Mouse (Mus musculus): Measurements from ENCODE around the gene Kcnh6.
"Not testable (repeated sequence)": the region's sequence is repeated elsewhere in the genome, so short reads cannot be mapped to it uniquely, and the experiment has no call there.

The Kcnh6 gene

GRCm38 (mm10) chr11:106013556-106014225, 5.8 kb downstream of the Kcnh6 start:
- DNase-seq (ENCODE audit: low spot score in 2 of 2) = no peak

GRCm38 (mm10) chr11:106016440-106016839, 8.5 kb downstream of the Kcnh6 start:
- no peak for DNase-seq (ENCODE audit: low spot score in 2 of 2)

GRCm38 (mm10) chr11:106020051-106020763, 12.3 kb downstream of the Kcnh6 start:
- DNase-seq (ENCODE audit: low spot score in 2 of 2) = no peak

- no peak for DNase-seq (ENCODE audit: low spot score in 2 of 2)
These were observed 17.9 kb downstream of the Kcnh6 start for GRCm38 (mm10) chr11:106025774-106026173.

- DNase-seq (ENCODE audit: low spot score in 2 of 2) = peak; percentile 62 to 80
These were observed 18.7 kb downstream of the Kcnh6 start for GRCm38 (mm10) chr11:106026465-106027151.

GRCm38 (mm10) chr11:106027607-106028006, 19.7 kb downstream of the Kcnh6 start:
- DNase-seq (ENCODE audit: low spot score in 2 of 2) = no peak

GRCm38 (mm10) chr11:106032074-106032473, 24.1 kb downstream of the Kcnh6 start:
- not testable (repeated sequence) for DNase-seq (ENCODE audit: low spot score in 2 of 2)

GRCm38 (mm10) chr11:106033491-106033919, 25.6 kb downstream of the Kcnh6 start:
- peak; percentile 66 to 75 for DNase-seq (ENCODE audit: low spot score in 2 of 2)

GRCm38 (mm10) chr11:106034986-106035385, 27.1 kb downstream of the Kcnh6 start:
- no peak for DNase-seq (ENCODE audit: low spot score in 2 of 2)

GRCm38 (mm10) chr11:106036548-106037417, 28.9 kb downstream of the Kcnh6 start, which contains the start of gene Dcaf7:
TSS of gene Dcaf7 (plus strand) at chr11:106036872.
- DNase-seq (ENCODE audit: low spot score in 2 of 2) = peak; percentile 98

GRCm38 (mm10) chr11:106037418-106037751, 29.5 kb downstream of the Kcnh6 start:
- DNase-seq (ENCODE audit: low spot score in 2 of 2) = peak; percentile 25 to 41

- DNase-seq (ENCODE audit: low spot score in 2 of 2) = no peak
These were observed 36.4 kb downstream of the Kcnh6 start for GRCm38 (mm10) chr11:106044349-106044748.

GRCm38 (mm10) chr11:106045256-106045655, 37.3 kb downstream of the Kcnh6 start:
- DNase-seq (ENCODE audit: low spot score in 2 of 2) = no peak

- DNase-seq (ENCODE audit: low spot score in 2 of 2) = no peak
These were observed 37.9 kb downstream of the Kcnh6 start for GRCm38 (mm10) chr11:106045780-106046179.

- DNase-seq (ENCODE audit: low spot score in 2 of 2) = no peak
These were observed 38.7 kb downstream of the Kcnh6 start for GRCm38 (mm10) chr11:106046584-106046983.

GRCm38 (mm10) chr11:106053921-106054320, 46.0 kb downstream of the Kcnh6 start:
- no peak for DNase-seq (ENCODE audit: low spot score in 2 of 2)

- no peak for DNase-seq (ENCODE audit: low spot score in 2 of 2)
These were observed 46.7 kb downstream of the Kcnh6 start for GRCm38 (mm10) chr11:106054600-106054999.

GRCm38 (mm10) chr11:106055341-106055740, 47.4 kb downstream of the Kcnh6 start:
- no peak for DNase-seq (ENCODE audit: low spot score in 2 of 2)

GRCm38 (mm10) chr11:106056819-106057491, 49.0 kb downstream of the Kcnh6 start:
- DNase-seq (ENCODE audit: low spot score in 2 of 2) = peak in 1 of 2 experiments; percentile 19

- DNase-seq (ENCODE audit: low spot score in 2 of 2) = no peak
These were observed 50.1 kb downstream of the Kcnh6 start for GRCm38 (mm10) chr11:106058020-106058419.

- DNase-seq (ENCODE audit: low spot score in 2 of 2) = no peak
These were observed 52.6 kb downstream of the Kcnh6 start for GRCm38 (mm10) chr11:106060549-106060948.

Measured in natural killer cell, adult 2 months (primary cell).